ENCODE assay signal across 10 mouse cellular contexts in genomic region chr3:18695113-18695792, GRCm38 (mm10).
A peak's percentile ranks its signal among the peaks of the same experiment; 100 is the strongest.
DNase-seq lines count a peak whose midpoint lies in the region; ATAC-seq lines count a peak whose summit lies in the region.
"Had no signal": no experiment of that assay in that cellular context is flagged by ENCODE, and none has a peak within 500 bp of the region (broad histone marks: within the 10 kb centered on the region; RNA-seq: fewer than 3 reads in every experiment).

No protein-coding gene starts in this region.

- no peaks in the 10 kb centered on the region for H3K9me3 ChIP-seq in embryonic facial prominence, embryonic 14.5 days (ENCODE audit: control insufficient read depth, low read length)
- no peaks in the 10 kb centered on the region for H3K9me3 ChIP-seq in limb, embryonic 10.5 days (replicated peaks)
- no peaks in the 10 kb centered on the region for H3K9me3 ChIP-seq in neural tube, embryonic 15.5 days (replicated peaks)
- H3K9me3 ChIP-seq: kidney, embryonic 15.5 days; limb, embryonic 15.5 days had no signal

- peak; percentile 80; the same call in 1 of the 2 replicates for ATAC-seq in embryonic facial prominence, embryonic 14.5 days (ENCODE audit: low read depth)
- ATAC-seq in neural tube, embryonic 15.5 days (ENCODE audit: low FRiP score), result 0 out of 2 replicates have a peak, but pooled peaks have one; percentile 53

- H3K27ac ChIP-seq in embryonic facial prominence, embryonic 14.5 days (replicated peaks; ENCODE audit: low read depth, low read length), result no peak overlapping the region
- H3K27ac ChIP-seq in limb, embryonic 10.5 days, result no peak overlapping the region
- no peak overlapping the region for H3K27ac ChIP-seq in neural tube, embryonic 15.5 days (replicated peaks)
- H3K27ac ChIP-seq: kidney, embryonic 15.5 days; limb, embryonic 15.5 days had no signal

- intact Hi-C loops in heart, postnatal 14 days (cut with DNase I), result no loop called here

- H3K36me3 ChIP-seq in embryonic facial prominence, embryonic 14.5 days (ENCODE audit: control insufficient read depth, insufficient read depth, low read length), result no peaks in the 10 kb centered on the region
- no peaks in the 10 kb centered on the region for H3K36me3 ChIP-seq in limb, embryonic 10.5 days
- H3K36me3 ChIP-seq in neural tube, embryonic 15.5 days, result no peaks in the 10 kb centered on the region
- H3K36me3 ChIP-seq: kidney, embryonic 15.5 days; limb, embryonic 15.5 days had no signal

- no peak overlapping the region for H3K9ac ChIP-seq in embryonic facial prominence, embryonic 14.5 days (ENCODE audit: low read depth, low read length)
- no peak overlapping the region for H3K9ac ChIP-seq in neural tube, embryonic 15.5 days (replicated peaks)
- H3K9ac ChIP-seq: kidney, embryonic 15.5 days; limb, embryonic 15.5 days had no signal

- H3K4me1 ChIP-seq in embryonic facial prominence, embryonic 14.5 days (ENCODE audit: control insufficient read depth, insufficient read depth, low read length), result no peaks in the 10 kb centered on the region; the same call in 1 of the 2 replicates
- H3K4me1 ChIP-seq in limb, embryonic 10.5 days, result peaks cover 11% of the 10 kb centered on the region
- 0 out of 2 replicates have a peak, but pooled peaks cover 2% of the 10 kb centered on the region for H3K4me1 ChIP-seq in neural tube, embryonic 15.5 days
- H3K4me1 ChIP-seq: kidney, embryonic 15.5 days; limb, embryonic 15.5 days had no signal

- no peak overlapping the region for H3K4me2 ChIP-seq in embryonic facial prominence, embryonic 14.5 days (ENCODE audit: low read depth, low read length)
- no peak overlapping the region for H3K4me2 ChIP-seq in neural tube, embryonic 15.5 days
- H3K4me2 ChIP-seq: kidney, embryonic 15.5 days; limb, embryonic 15.5 days had no signal

- WGBS in embryonic facial prominence, embryonic 14.5 days, result 35% methylated on average over 4 of the region's 4 CpGs
- WGBS in limb, embryonic 10.5 days, result 39% methylated on average over 4 of the region's 4 CpGs
- WGBS in neural tube, embryonic 15.5 days, result 70% methylated on average over 4 of the region's 4 CpGs

- no peaks in the 10 kb centered on the region for H3K27me3 ChIP-seq in embryonic facial prominence, embryonic 14.5 days (replicated peaks; ENCODE audit: control insufficient read depth, insufficient read depth, low read length)
- no peaks in the 10 kb centered on the region for H3K27me3 ChIP-seq in limb, embryonic 10.5 days (ENCODE audit: low read depth, poor library complexity, severe bottlenecking)
- H3K27me3 ChIP-seq in neural tube, embryonic 15.5 days (replicated peaks), result no peaks in the 10 kb centered on the region
- H3K27me3 ChIP-seq: kidney, embryonic 15.5 days; limb, embryonic 15.5 days had no signal

- DNase-seq in heart, adult 8-10 months (ENCODE audit: low spot score), result peak; percentile 2
- no peak for DNase-seq in heart, adult 9 months (ENCODE audit: low spot score in 2 of 2)
- peak; percentile 65 for DNase-seq in embryonic facial prominence, embryonic 14.5 days (ENCODE audit: low spot score)
- DNase-seq in limb, embryonic 10.5 days (ENCODE audit: low spot score), result peak; percentile 32
- DNase-seq in lung, postnatal 25 days (ENCODE audit: low spot score), result no peak
- DNase-seq in heart, postnatal 14 days, result no peak
- DNase-seq in urinary bladder, postnatal 10 days (ENCODE audit: low spot score), result no peak

- H3K4me3 ChIP-seq in embryonic facial prominence, embryonic 14.5 days (ENCODE audit: low read depth, low read length), result no peak overlapping the region
- H3K4me3 ChIP-seq in limb, embryonic 10.5 days, result no peak overlapping the region
- H3K4me3 ChIP-seq in neural tube, embryonic 15.5 days (replicated peaks), result no peak overlapping the region
- H3K4me3 ChIP-seq: kidney, embryonic 15.5 days; limb, embryonic 15.5 days had no signal

Comparison
In these comparisons a context has a peak if more than half of its experiments do, and no peak if none do; other contexts are left out.
1. DNase-seq: peak in heart, adult 8-10 months (single experiment), embryonic facial prominence, embryonic 14.5 days (single experiment) and limb, embryonic 10.5 days (single experiment); none in heart, adult 9 months (0 of 2), lung, postnatal 25 days (single experiment), heart, postnatal 14 days (0 of 2) and urinary bladder, postnatal 10 days (single experiment).